Mouse (Mus musculus) gastrocnemius, adult 2 months (tissue): Measurements from ENCODE around the gene Bsg. TPM values are rescaled to one million over a fixed set of nuclear protein-coding genes. Genes with fewer than 3 reads are reported as not detected.

ENCODE experiments used
- DNase-seq: peaks from one replicate; pipeline ENCODE4 v3.0.0; 2022
- H3K27ac ChIP-seq: fragments of 200-600 bp; 2 replicates; pipeline ENCODE4 v1.8.1; 2022; ENCODE audit warnings: mild to moderate bottlenecking
- H3K4me3 ChIP-seq: fragments of 200-600 bp; 2 replicates; pipeline ENCODE4 v1.8.1; 2022; ENCODE audit warnings: mild to moderate bottlenecking, moderate library complexity
- CTCF ChIP-seq: fragments of 200-600 bp; IDR thresholded peaks from 2 replicates; pipeline ENCODE4 v1.8.1; 2022; ENCODE audit warnings: antibody characterized with exemption, mild to moderate bottlenecking, moderate library complexity
- intact Hi-C: fragments of 180-260 bp; cut with DNase I; formaldehyde crosslinking; loops from one replicate; pipeline ENCODE4 v1.15.1; 2025
- total RNA-seq, 2 experiments: library from RNA; stranded (reverse); gene quantifications; 2 replicates each; pipeline ENCODE4 v1.2.3; 2021

The Bsg gene
- total RNA-seq, 2 experiments from 2014 or later = 650 to 652 TPM

DNA sequence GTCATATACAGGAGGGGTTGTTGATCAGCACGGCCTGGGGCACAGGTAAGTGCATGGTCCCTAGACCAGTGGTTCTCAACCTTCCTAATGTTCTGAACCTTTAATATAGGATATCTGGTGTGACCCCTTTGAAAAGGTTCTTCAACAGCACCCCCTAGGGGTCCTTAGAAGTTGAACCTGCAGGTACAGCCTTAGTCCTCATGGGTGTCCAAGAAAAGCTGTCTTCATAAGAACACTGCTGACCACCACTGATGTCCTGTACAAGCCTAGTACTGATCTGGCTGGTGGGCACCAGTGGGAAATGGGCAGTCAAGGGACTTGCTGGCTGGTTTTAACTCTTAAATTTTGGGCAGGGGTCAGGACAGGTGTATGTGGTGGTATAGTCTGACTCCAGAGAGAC, 7.7 kb downstream of the Bsg start:
- intact Hi-C loops = loop anchor here (5.0 kb wide), 1 partner anchor 70 kb away; no protein-coding TSS in a partner anchor
- peak; percentile 17 for DNase-seq
- Histone ChIP-seq H3K27ac (no peak overlapping the region), H3K4me3 (no peak overlapping the region)
- TF ChIP-seq CTCF = peak; percentile 47

DNA sequence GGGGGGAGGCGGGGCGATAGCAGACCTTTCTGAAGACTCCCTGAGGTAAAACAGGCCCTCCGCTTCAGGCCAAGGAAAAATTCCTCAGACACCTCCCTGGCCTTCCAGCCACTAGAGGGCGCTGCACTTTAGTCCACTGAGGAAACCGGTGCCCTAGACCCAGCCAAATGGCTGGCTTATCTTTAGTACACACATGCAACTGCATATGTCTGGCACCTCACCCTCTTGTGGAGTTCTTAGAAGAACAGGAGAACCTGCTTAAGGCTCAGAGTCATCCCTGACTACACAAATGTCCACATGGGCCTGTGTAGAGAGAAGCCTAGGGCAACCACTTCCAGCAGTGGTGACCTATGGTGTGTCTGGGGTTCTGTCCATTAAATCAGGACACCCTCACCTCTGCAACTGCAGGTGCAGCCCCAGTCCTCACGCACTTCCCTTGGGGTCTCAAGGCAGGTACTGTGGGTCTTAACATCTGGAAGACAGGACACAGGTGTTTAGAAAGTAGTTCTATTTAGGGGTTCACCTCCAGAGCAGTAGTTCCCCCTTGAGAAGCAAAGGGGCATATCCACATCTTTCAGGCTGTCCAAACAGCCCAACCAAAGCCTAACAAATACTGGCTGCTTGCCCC, 8.3 kb downstream of the Bsg start:
- Histone ChIP-seq H3K27ac (no peak overlapping the region), H3K4me3 (no peak overlapping the region)
- intact Hi-C loops = loop anchor here (5.0 kb wide), 1 partner anchor 70 kb away; no protein-coding TSS in a partner anchor
- TF ChIP-seq CTCF = peak; percentile 74
- DNase-seq = peak; percentile 89

DNA sequence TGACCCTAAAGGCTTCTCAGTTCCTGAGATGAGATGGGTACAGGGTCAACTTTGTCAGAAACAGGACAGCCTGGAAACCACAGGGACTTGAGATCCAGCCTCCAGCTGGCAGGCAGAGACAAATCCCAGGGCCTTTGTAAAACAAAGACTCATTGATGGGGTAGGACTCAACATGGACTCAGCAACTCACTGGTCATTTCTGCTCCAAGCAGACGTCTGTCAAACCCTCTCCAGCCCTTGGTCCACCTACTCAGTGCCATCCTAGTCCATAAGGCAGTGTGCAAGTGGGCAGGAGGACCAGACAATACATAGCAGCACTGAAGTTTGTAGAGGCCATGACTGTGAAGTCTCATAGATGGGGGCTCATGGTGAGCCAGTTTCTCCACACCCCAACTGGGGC, 8.9 kb downstream of the Bsg start:
- DNase-seq = no peak
- intact Hi-C loops = loop anchor here (5.0 kb wide), 1 partner anchor 69 kb away; no protein-coding TSS in a partner anchor
- Histone ChIP-seq H3K4me3 (no peak overlapping the region), H3K27ac (no peak overlapping the region)
- TF ChIP-seq CTCF = no peak

GRCm38 (mm10) chr10:79714996-79715395, 10.7 kb downstream of the Bsg start:
- intact Hi-C loops = loop anchor here (5.0 kb wide), 1 partner anchor 67 kb away; no protein-coding TSS in a partner anchor
- DNase-seq = no peak
- no peak overlapping the region for H3K27ac ChIP-seq
- no peak overlapping the region for H3K4me3 ChIP-seq
- no peak for TF ChIP-seq CTCF

DNA sequence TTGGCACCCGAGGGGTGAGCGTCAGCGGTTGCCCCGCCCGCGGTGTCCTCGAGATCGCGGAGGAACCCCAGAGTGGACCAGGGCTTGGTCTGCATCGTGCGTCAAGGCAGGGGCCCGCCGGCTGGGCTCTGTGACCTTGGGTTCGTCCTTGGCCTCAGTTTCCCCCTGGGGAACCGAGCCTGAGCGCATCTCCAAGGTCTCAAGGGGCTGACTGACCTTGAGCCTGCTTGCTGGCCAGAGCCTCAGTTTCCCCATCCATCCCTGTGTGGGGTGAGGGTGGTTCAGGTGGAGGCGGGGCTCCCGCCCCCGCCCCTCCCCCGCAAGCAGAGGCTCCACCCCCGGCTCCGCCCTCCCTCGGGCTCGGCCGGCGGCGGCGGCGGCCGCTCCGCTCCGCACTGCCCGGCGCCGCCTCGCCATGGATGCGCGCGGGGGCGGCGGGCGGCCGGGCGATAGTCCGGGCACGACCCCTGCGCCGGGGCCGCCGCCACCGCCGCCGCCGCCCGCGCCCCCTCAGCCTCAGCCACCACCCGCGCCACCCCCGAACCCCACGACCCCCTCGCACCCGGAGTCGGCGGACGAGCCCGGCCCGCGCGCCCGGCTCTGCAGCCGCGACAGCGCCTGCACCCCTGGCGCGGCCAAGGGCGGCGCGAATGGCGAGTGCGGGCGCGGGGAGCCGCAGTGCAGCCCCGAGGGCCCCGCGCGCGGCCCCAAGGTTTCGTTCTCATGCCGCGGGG, 12.1 kb downstream of the Bsg start, which contains the start of gene Hcn2:
TSS of gene Hcn2 (plus strand) at position 381 of the 734 bp plus-strand sequence.
- intact Hi-C loops = no loop called here
- no peak within 1 kb of the TSS for H3K27ac ChIP-seq
- no peak for TF ChIP-seq CTCF
- H3K4me3 ChIP-seq = peak within 1 kb of the TSS; percentile 70
- no peak for DNase-seq

GRCm38 (mm10) chr10:79716988-79717355, 12.7 kb downstream of the Bsg start:
- intact Hi-C loops = no loop called here
- Histone ChIP-seq H3K27ac (no peak overlapping the region), H3K4me3 (peak overlapping the region; percentile 70)
- TF ChIP-seq CTCF = no peak
- no peak for DNase-seq

GRCm38 (mm10) chr10:79717640-79718357, 13.5 kb downstream of the Bsg start:
- Histone ChIP-seq H3K27ac (no peak overlapping the region), H3K4me3 (peak overlapping the region; percentile 70)
- peak; percentile 74 for DNase-seq
- no peak for TF ChIP-seq CTCF
- intact Hi-C loops = no loop called here

DNA sequence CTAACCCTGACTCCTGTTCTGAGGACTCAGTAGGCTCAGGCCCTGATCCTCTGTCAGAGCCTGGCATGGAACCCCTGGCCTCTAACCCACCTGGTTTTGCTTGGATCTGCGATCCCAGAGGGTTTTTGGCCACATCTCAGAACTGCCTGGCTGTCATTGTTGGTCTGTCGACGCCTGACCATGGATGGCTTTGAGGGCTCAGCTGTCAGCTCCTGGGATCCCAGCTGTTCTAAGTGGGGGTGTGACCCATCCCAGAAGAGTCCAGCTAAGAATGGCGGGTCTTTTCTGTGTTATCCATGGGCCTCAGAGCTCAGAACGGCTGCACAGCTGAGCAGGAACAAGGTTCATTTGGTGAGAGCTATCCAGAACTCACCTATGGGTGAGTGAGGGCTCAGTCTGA, 16.8 kb downstream of the Bsg start:
- no peak for TF ChIP-seq CTCF
- no peak for DNase-seq
- intact Hi-C loops = no loop called here
- H3K4me3 ChIP-seq = no peak overlapping the region
- H3K27ac ChIP-seq = no peak overlapping the region

- no peak overlapping the region for H3K27ac ChIP-seq
- no peak for TF ChIP-seq CTCF
- H3K4me3 ChIP-seq = no peak overlapping the region
- intact Hi-C loops = no loop called here
- no peak for DNase-seq
These were observed 18.8 kb downstream of the Bsg start for GRCm38 (mm10) chr10:79723047-79723446.

- H3K4me3 ChIP-seq = no peak overlapping the region
- no peak overlapping the region for H3K27ac ChIP-seq
- DNase-seq = no peak
- no peak for TF ChIP-seq CTCF
- intact Hi-C loops = no loop called here
These were observed 19.4 kb downstream of the Bsg start for GRCm38 (mm10) chr10:79723692-79724091.

DNA sequence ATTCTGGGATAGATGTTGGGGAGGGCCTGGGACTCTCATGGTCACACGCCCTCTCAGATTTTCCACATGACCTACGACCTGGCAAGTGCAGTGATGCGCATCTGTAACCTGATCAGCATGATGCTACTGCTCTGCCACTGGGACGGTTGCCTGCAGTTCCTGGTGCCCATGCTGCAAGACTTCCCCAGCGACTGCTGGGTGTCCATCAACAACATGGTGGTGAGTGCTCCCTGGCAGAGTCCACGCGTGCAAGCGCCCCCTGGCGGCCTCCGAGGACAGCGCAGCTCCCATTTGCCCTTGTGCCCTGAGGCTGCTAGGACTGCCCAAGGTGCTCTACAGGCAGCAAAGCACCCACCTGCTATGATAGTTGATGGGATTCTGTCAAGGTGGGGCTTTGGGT, 21.8 kb downstream of the Bsg start:
- DNase-seq = peak; percentile 82
- intact Hi-C loops = no loop called here
- Histone ChIP-seq H3K4me3 (no peak overlapping the region), H3K27ac (no peak overlapping the region)
- TF ChIP-seq CTCF = peak; percentile 74

- TF ChIP-seq CTCF = no peak
- H3K4me3 ChIP-seq = peak overlapping the region; percentile 49
- intact Hi-C loops = no loop called here
- H3K27ac ChIP-seq = peak overlapping the region; percentile 84
- peak; percentile 66 for DNase-seq
These were observed 24.3 kb downstream of the Bsg start for GRCm38 (mm10) chr10:79728323-79729249.
